Mouse (Mus musculus) intestine, embryonic 14.5 days (tissue): ENCODE results near the gene Trub2. TPM values are rescaled to one million over a fixed set of nuclear protein-coding genes. Genes with fewer than 3 reads are reported as not detected.
"Not testable (repeated sequence)": the region's sequence is repeated elsewhere in the genome, so short reads cannot be mapped to it uniquely, and the experiment has no call there.

Experiments
- ATAC-seq: fragments of 200-750 bp; cut with Nextera tagmentation; replicated peaks from 2 replicates; pipeline ENCODE4 v1.8.0; 2017; ENCODE audit warnings: low read depth, moderate number of reproducible peaks, moderate TSS enrichment, moderate library complexity; ENCODE audit not compliant: low FRiP score, low TSS enrichment
- DNase-seq: peaks from one replicate; pipeline ENCODE4 v3.0.0-alpha.2; 2018; ENCODE audit warnings: low spot score
- H3K27ac ChIP-seq: fragments of 300-500 bp; sonication (generic); 2 replicates; pipeline ENCODE4 v1.5.1; 2014; ENCODE audit warnings: low read depth, mild to moderate bottlenecking, control low read depth
- H3K27me3 ChIP-seq: fragments of 300-500 bp; sonication (generic); replicated peaks from 2 replicates; pipeline ENCODE4 v1.6.1; 2014; ENCODE audit warnings: low read length, control low read depth; ENCODE audit not compliant: control insufficient read depth, insufficient read depth
- H3K36me3 ChIP-seq: fragments of 300-500 bp; sonication (generic); 2 replicates; pipeline ENCODE4 v1.6.1; 2014; ENCODE audit warnings: low read length, control low read depth; ENCODE audit not compliant: control insufficient read depth, insufficient read depth
- H3K4me1 ChIP-seq: fragments of 300-500 bp; sonication (generic); replicated peaks from 2 replicates; pipeline ENCODE4 v1.6.1; 2014; ENCODE audit warnings: low read length, control low read depth, mixed read lengths; ENCODE audit not compliant: control insufficient read depth, insufficient read depth
- H3K4me2 ChIP-seq: fragments of 300-500 bp; sonication (generic); 2 replicates; pipeline ENCODE4 v1.6.1; 2014; ENCODE audit warnings: low read length
- H3K4me3 ChIP-seq: fragments of 300-500 bp; sonication (generic); 2 replicates; pipeline ENCODE4 v1.5.1; 2014; ENCODE audit warnings: low read depth, low read length, control low read depth, mixed read lengths
- H3K9ac ChIP-seq: fragments of 300-500 bp; sonication (generic); 2 replicates; pipeline ENCODE4 v1.6.1; 2014; ENCODE audit warnings: mild to moderate bottlenecking, low read length
- H3K9me3 ChIP-seq: fragments of 300-500 bp; sonication (generic); 2 replicates; pipeline ENCODE4 v1.6.1; 2016; ENCODE audit warnings: low read length, control low read depth; ENCODE audit not compliant: control insufficient read depth
- WGBS: fragments of 180-500 bp; shearing (Covaris S2); extraction: QIAGEN DNeasy Blood & Tissue Kit; methylation state at CpG from one replicate; pipeline ENCODE4 v1.1.7; 2014; 5-methylcytosine and 5-hydroxymethylcytosine counted together
- polyA plus RNA-seq: library from polyadenylated mRNA; unstranded; fragments of >200 nt; fragmentation: Nextera tagmentation; extraction: Ambion mirVana; gene quantifications from 2 replicates; pipeline ENCODE4 v1.2.1, GENCODE M21; 2014

Trub2 gene
- polyA plus RNA-seq, 1 experiment from 2014 or later, result 33.3 TPM

DNA sequence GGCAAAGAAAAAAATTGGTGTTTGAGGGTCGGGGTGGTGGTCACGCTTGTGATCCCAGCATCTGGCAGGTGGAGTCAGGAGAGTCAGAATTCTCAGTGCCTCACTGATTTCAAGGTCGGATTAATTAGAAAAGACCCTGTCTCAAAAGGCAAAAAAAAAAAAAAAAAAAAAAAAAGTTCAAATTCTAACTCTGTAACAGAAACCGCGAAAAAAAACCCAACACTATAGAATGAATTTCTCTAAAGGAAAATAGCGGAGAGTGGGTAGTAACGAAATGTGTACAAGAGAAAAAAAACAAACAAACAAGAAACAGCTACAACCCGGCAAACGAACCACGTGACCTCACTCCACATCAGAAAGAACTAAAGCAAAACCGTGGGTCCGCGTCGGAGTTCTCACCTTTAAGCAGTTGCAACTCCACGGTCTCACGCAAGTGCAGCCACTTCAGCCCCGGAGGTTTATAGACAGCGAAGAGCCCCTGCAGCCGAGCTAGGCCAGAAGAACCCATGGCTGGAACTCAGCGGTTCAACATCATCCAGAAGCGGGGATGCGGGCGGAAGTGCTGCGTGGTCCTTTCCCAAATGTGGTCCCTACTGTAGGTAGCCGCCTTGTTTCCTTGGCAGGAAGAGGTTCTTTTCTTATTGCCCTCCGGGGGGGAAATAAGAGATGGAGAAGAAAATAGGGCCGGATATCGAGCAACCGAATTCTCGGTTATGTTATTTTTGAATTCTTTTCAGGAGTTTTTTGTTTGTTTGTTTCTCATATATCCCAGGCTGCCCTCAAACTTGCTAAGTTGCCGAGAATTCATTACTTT, 991 bp downstream of the Trub2 start, which contains the start of gene Coq4:
Coq4 (plus strand) TSS at position 390 of the 814 bp plus-strand sequence.
- Histone ChIP-seq H3K9ac (peak within 1 kb of the TSS; percentile 61), H3K4me3 (peak within 1 kb of the TSS; percentile 90), H3K36me3 (peaks cover 60% of the 10 kb centered on the region), H3K27me3 (no peaks in the 10 kb centered on the region), H3K9me3 (no peaks in the 10 kb centered on the region), H3K27ac (peak within 1 kb of the TSS; percentile 69), H3K4me1 (peaks cover 16% of the 10 kb centered on the region), H3K4me2 (peak within 1 kb of the TSS; percentile 94)
- peak; percentile 95 for DNase-seq
- WGBS, result 2% methylated on average over 31 of the region's 31 CpGs
- ATAC-seq, result peak; percentile 85

GRCm38 (mm10) chr2:29784290-29784689, 4.0 kb downstream of the Trub2 start:
- H3K4me2 ChIP-seq, result no peak overlapping the region
- H3K4me1 ChIP-seq, result peaks cover 15% of the 10 kb centered on the region
- H3K4me3 ChIP-seq, result no peak overlapping the region
- H3K36me3 ChIP-seq, result peaks cover 70% of the 10 kb centered on the region
- DNase-seq (no peak), ATAC-seq (no peak)
- peaks cover 10% of the 10 kb centered on the region; the same call in 1 of the 2 replicates for H3K9me3 ChIP-seq
- H3K9ac ChIP-seq, result no peak overlapping the region
- WGBS, result 75% methylated on average over 4 of the region's 4 CpGs
- no peaks in the 10 kb centered on the region for H3K27me3 ChIP-seq
- H3K27ac ChIP-seq, result no peak overlapping the region

- H3K9me3 ChIP-seq, result peaks cover 10% of the 10 kb centered on the region; the same call in 1 of the 2 replicates
- H3K27ac ChIP-seq, H3K27me3 ChIP-seq, H3K4me1 ChIP-seq, H3K4me3 ChIP-seq, H3K4me2 ChIP-seq, ATAC-seq, H3K9ac ChIP-seq, DNase-seq: not testable (repeated sequence)
- peaks cover 98% of the 10 kb centered on the region for H3K36me3 ChIP-seq
- WGBS, result 97% methylated on average over 2 of the region's 2 CpGs
Observed at GRCm38 (mm10) chr2:29781256-29781655, 7.0 kb downstream of the Trub2 start.

GRCm38 (mm10) chr2:29773323-29773722, 15.0 kb downstream of the Trub2 start:
- 0 out of 2 replicates have a peak, but pooled peaks have one; percentile 28 for ATAC-seq
- Histone ChIP-seq H3K27me3 (no peaks in the 10 kb centered on the region), H3K4me2 (no peak overlapping the region), H3K4me1 (0 out of 2 replicates have a peak, but pooled peaks cover 3% of the 10 kb centered on the region), H3K9ac (no peak overlapping the region), H3K36me3 (peaks cover 23% of the 10 kb centered on the region), H3K4me3 (no peak overlapping the region), H3K27ac (no peak overlapping the region), H3K9me3 (no peaks in the 10 kb centered on the region)
- 78% methylated on average over 4 of the region's 4 CpGs for WGBS
- no peak for DNase-seq

DNA sequence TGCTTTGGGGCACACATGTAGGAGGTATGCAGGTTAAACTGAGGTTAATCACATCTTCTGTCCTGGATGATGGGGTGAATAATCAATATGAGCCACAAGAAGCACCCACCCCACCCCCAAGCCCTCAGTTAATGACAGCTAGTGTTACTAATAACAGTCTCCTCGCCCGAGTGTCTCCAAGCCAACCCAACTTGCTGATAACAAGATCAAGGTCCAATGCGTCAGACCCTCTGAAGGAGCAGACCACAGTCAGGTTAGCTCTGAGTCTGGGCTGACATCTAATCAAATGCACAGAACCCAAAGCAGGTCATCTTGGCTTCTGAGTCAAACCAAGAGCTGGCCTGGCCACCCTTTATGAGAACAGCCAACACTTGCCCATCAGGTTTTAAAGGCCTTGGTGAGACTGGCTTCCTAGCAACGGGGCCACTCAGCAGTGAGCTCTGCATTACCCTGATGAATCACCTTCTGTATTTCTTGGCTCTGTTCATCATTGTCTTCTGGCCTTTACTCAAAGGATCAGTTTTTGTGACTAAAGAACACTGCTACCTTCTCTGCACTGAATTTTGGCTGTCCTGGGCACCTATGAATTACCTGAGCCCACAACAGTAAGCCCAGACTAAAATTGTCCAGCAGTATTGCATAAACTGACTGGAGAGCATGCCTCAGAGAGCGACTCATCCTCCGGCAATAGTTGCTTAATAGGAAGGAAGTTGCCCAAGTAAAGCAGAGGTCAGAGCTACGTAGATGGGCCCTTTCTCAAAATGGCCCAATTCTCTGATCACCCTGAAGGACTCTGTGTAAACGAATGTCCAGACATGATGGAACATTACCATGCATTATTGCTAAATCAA, 16.5 kb downstream of the Trub2 start:
- 73% methylated on average over 8 of the region's 8 CpGs for WGBS
- peak overlapping the region; percentile 38 for H3K27ac ChIP-seq
- ATAC-seq, result peak; percentile 9

DNA sequence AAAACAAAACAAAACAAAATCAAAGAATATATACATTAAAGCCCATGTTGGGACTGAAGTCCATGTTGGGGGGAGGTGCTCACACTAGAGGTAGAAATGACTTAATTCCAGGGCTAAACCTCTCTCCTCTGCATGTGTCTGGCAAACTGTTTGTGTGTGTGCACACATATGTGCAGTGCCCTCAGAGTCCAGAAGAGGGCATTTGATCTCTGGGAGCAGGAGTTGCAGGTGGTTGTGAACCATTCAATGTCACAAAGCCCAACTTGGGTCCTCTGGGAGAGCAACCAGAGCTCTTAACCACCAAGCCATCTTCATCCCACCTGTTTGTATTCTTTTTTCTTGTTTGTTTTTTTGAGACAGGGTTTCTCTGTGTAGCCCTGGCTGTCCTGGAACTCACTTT, 18.1 kb downstream of the Trub2 start:
- no peak for DNase-seq
- no peak overlapping the region for H3K4me3 ChIP-seq
- no peak for ATAC-seq
- H3K27me3 ChIP-seq, result no peaks in the 10 kb centered on the region
- H3K36me3 ChIP-seq, result no peaks in the 10 kb centered on the region
- H3K9ac ChIP-seq, result no peak overlapping the region
- no peak overlapping the region for H3K27ac ChIP-seq
- H3K9me3 ChIP-seq, result no peaks in the 10 kb centered on the region
- 0 out of 2 replicates have a peak, but pooled peaks cover 3% of the 10 kb centered on the region for H3K4me1 ChIP-seq
- H3K4me2 ChIP-seq, result no peak overlapping the region

More for the DNA sequence above, 16.5 kb downstream of the Trub2 start:
- no peaks in the 10 kb centered on the region for H3K9me3 ChIP-seq
- no peak overlapping the region for H3K9ac ChIP-seq
- no peak overlapping the region for H3K4me3 ChIP-seq
- no peak for DNase-seq
- H3K4me2 ChIP-seq, result no peak overlapping the region
- 0 out of 2 replicates have a peak, but pooled peaks cover 3% of the 10 kb centered on the region for H3K4me1 ChIP-seq
- H3K36me3 ChIP-seq, result peaks cover 8% of the 10 kb centered on the region
- H3K27me3 ChIP-seq, result no peaks in the 10 kb centered on the region

- DNase-seq (no peak), ATAC-seq (no peak)
- H3K4me1 ChIP-seq, result 0 out of 2 replicates have a peak, but pooled peaks cover 3% of the 10 kb centered on the region
- H3K36me3 ChIP-seq, result no peaks in the 10 kb centered on the region
- no peaks in the 10 kb centered on the region for H3K27me3 ChIP-seq
- peak overlapping the region; percentile 47; the same call in 1 of the 2 replicates for H3K27ac ChIP-seq
- no peak overlapping the region for H3K4me3 ChIP-seq
- no peak overlapping the region for H3K9ac ChIP-seq
- no peaks in the 10 kb centered on the region for H3K9me3 ChIP-seq
- WGBS, result 55% methylated on average over 9 of the region's 9 CpGs
- no peak overlapping the region for H3K4me2 ChIP-seq
Observed at GRCm38 (mm10) chr2:29768901-29769300, 19.4 kb downstream of the Trub2 start.

DNA sequence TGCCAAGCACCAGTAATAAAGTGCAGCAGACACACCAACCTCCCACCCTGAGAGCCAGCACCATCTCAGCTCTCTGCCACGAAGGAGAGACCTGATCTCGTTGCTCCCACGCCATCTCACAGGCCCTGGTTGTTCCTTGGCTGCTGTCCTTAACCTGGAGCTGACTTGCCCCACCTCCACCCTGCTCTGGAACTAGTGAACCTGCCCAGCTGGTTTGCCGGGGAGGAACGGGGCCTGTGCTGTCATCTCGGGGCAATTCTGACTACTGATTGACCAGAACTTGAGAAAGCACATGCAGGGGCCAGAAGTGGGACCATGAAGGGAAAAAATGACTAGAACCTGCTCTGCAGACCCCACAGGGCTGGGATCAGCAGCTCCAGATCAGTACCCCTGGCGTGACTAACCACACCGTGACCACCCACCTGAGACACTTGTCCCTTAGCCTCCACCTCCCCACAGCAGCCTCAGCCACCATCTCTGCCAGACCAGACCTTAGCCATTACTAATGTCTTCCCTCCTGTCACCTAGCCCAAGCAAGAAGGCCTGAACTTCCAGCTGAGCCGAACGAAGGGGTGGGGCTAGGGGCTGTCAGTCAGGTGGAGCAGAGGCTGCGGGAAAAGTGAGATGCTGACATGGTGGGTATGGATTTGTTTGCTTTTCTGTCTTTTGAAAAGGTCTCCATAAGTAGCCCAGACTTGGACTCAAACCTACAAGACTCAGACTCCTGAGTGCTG, 20.2 kb downstream of the Trub2 start:
- H3K4me1 ChIP-seq, result 0 out of 2 replicates have a peak, but pooled peaks cover 3% of the 10 kb centered on the region
- DNase-seq (no peak), ATAC-seq (peak; percentile 51; the same call in 1 of the 2 replicates)
- H3K9ac ChIP-seq, result no peak overlapping the region
- H3K27ac ChIP-seq, result peak overlapping the region; percentile 62
- H3K4me3 ChIP-seq, result no peak overlapping the region
- no peaks in the 10 kb centered on the region for H3K27me3 ChIP-seq
- no peaks in the 10 kb centered on the region for H3K36me3 ChIP-seq
- 59% methylated on average over 11 of the region's 11 CpGs for WGBS
- H3K4me2 ChIP-seq, result no peak overlapping the region
- H3K9me3 ChIP-seq, result no peaks in the 10 kb centered on the region
